In genomic region chr19:6009137-6009536, GRCm38 (mm10) we compare ENCODE assay signal across 41 mouse cellular contexts. TPM values are rescaled to one million over a fixed set of nuclear protein-coding genes. Genes with fewer than 3 reads are reported as not detected.
"Had no signal": no experiment of that assay in that cellular context is flagged by ENCODE, and none has a peak within 500 bp of the region (broad histone marks: within the 10 kb centered on the region; RNA-seq: fewer than 3 reads in every experiment).

No protein-coding gene starts in this region.

- H3K4me1 ChIP-seq: heart, embryonic 13.5 days; heart, embryonic 15.5 days; hindbrain, embryonic 13.5 days; hindbrain, embryonic 15.5 days had no signal

- H3K9me3 ChIP-seq: heart, embryonic 13.5 days; heart, embryonic 15.5 days; hindbrain, embryonic 13.5 days; hindbrain, embryonic 15.5 days; kidney, embryonic 15.5 days; limb, embryonic 10.5 days; limb, embryonic 12.5 days; liver, embryonic 13.5 days had no signal

- H3K9ac ChIP-seq: heart, embryonic 13.5 days; heart, embryonic 15.5 days; hindbrain, embryonic 13.5 days; hindbrain, embryonic 15.5 days; kidney, embryonic 15.5 days; limb, embryonic 12.5 days; liver, embryonic 13.5 days had no signal

- H3K27me3 ChIP-seq: heart, embryonic 13.5 days; hindbrain, embryonic 15.5 days; kidney, embryonic 15.5 days; liver, embryonic 13.5 days had no signal

- H3K36me3 ChIP-seq: heart, embryonic 15.5 days; hindbrain, embryonic 13.5 days; hindbrain, embryonic 15.5 days; limb, embryonic 10.5 days; limb, embryonic 12.5 days had no signal

- H3K27ac ChIP-seq: heart, adult 2 months; heart, embryonic 13.5 days; heart, embryonic 15.5 days; hindbrain, embryonic 13.5 days; hindbrain, embryonic 15.5 days; hindbrain, postnatal 0 days; kidney, embryonic 15.5 days; kidney, postnatal 0 days; left cerebral cortex, adult 2 months; limb, embryonic 10.5 days; limb, embryonic 12.5 days had no signal

- DNase-seq: gastrocnemius, postnatal 14 days; gastrocnemius, postnatal 36 days; heart, adult 11 months; heart, adult 2 months; heart, postnatal 14 days; heart, postnatal 36 days; kidney, adult 11 months; kidney, adult 2 months; kidney, adult 9 months; kidney, postnatal 14 days; kidney, postnatal 36 days; liver; liver, embryonic 13.5 days had no signal

- H3K4me3 ChIP-seq: heart, adult 2 months; heart, embryonic 13.5 days; heart, embryonic 15.5 days; hindbrain, embryonic 13.5 days; hindbrain, embryonic 15.5 days; kidney, embryonic 15.5 days; left cerebral cortex, adult 2 months; limb, embryonic 10.5 days; limb, embryonic 12.5 days; liver, embryonic 13.5 days had no signal

RNA-seq across cellular contexts. Expression of gene Slc22a20, which starts 23.2 kb away (rescaled TPM):
- total RNA-seq: gastrocnemius, adult 18-20 months; gastrocnemius, adult 8-10 months; gastrocnemius, postnatal 14 days; gastrocnemius, postnatal 36 days; heart, adult 2 months; heart, postnatal 14 days; heart, postnatal 36 days; hematopoietic stem cell, adult 5-6 weeks; hindbrain, postnatal 0 days; layer of hippocampus, adult 18-20 months; layer of hippocampus, adult 8-10 months; layer of hippocampus, postnatal 10 days; layer of hippocampus, postnatal 25 days; left cerebral cortex, adult 2 months; left cerebral cortex, postnatal 14 days; left cerebral cortex, postnatal 36 days had no signal
- polyA plus RNA-seq: gonadal fat pad, adult 2 months; heart, adult 2 months; heart, embryonic 11.5 days; heart, embryonic 13.5 days; heart, embryonic 15.5 days; heart, postnatal 0 days; hindbrain, embryonic 11.5 days; hindbrain, embryonic 13.5 days; hindbrain, embryonic 15.5 days; hindbrain, postnatal 0 days; intestine, embryonic 14.5 days; intestine, embryonic 16.5 days; kidney, adult 2 months; kidney, embryonic 15.5 days; kidney, postnatal 0 days; large intestine, adult 2 months; limb, embryonic 10.5 days; limb, embryonic 12.5 days; limb, embryonic 14.5 days; liver, embryonic 11.5 days; liver, embryonic 13.5 days had no signal
